Mouse (Mus musculus): Measurements from ENCODE around the gene Btrc.

DNA sequence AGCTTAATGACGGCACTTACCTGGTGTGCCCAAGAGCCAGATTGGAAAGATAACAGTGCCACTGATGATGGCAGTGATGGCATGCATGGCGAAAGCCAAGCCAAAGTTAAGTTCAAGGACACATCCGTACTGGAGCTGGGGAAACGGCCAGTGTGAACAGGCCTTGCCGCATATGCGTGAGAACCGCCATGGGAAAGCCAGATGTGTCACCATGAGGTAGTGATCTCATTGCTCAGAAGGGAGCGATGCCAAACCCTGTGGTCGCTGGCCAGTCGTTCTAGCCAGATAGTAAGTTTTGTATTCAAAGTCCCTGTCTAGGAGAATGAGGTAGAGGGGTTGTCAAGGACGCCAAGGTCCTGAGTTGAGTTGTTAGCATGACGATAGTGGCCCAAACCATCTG, 152.7 kb downstream of the Btrc start:
- TF ChIP-seq GATA1 (IDR thresholded peaks at IDR 0.05; ENCODE audit: borderline replicate concordance, low read length) (no peak), FLI1 (IDR thresholded peaks at IDR 0.05; ENCODE audit: low read length) (no peak)
